Mouse (Mus musculus): ENCODE measurements around the gene Shld2. TPM values are rescaled to one million over a fixed set of nuclear protein-coding genes. Genes with fewer than 3 reads are reported as not detected.

Gene Shld2
- polyA plus RNA-seq, 1 experiment from 2014 or later = 4.8 TPM

DNA sequence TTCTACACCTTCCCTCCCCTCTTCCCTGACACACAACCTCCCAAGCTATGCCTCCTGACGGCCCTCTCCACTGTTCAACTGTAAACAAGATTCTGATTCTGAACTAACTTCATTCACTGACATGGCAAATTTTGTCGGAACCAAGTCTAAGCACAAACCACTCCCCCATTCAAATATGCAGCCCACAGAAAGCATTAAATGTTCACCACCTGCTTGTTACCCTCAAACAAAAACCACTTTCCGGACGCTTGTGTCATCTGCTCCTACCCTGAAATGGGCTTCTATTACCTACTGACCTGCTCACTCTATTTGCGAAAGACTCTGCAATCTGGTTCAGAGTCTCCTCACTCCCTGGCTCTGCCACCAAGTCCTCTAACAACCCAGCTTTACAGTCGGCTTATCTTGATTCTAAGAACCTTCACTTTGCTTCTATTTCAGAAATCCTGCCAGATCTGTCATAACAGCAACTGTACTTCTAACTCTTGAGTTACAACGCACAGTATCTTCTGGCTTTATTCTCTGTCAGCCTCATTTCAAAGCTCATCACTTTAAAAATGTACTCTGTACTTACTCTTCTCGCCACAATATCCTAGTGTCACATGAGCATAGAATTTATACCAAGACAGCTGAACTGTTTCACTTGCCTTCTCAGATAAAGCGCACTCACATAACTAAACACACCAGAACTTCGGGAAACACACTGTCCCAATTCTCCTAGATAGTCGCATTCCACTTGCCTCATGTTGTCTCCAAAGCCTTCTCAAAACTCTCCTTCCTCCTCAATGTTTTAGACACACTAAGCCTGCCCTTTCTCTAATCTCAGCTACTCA lies 11.2 kb downstream of the Shld2 start:
- no peak overlapping the region for H3K4me3 ChIP-seq (ENCODE audit: low read depth, low read length)
- ATAC-seq = no peak
- H3K36me3 ChIP-seq (ENCODE audit: control insufficient read depth, insufficient read depth, low read length) = no peaks in the 10 kb centered on the region
- 88% methylated on average over 11 of the region's 11 CpGs for WGBS
- H3K9ac ChIP-seq (ENCODE audit: low read depth, low read length) = no peak overlapping the region
- no peaks in the 10 kb centered on the region for H3K4me1 ChIP-seq (ENCODE audit: control insufficient read depth, insufficient read depth, low read length)
- no peak overlapping the region for H3K27ac ChIP-seq (ENCODE audit: low read length)
- no peak overlapping the region for H3K4me2 ChIP-seq (ENCODE audit: low read length)
- no peaks in the 10 kb centered on the region for H3K27me3 ChIP-seq (ENCODE audit: control insufficient read depth, insufficient read depth, low read depth, low read length)
- H3K9me3 ChIP-seq (replicated peaks; ENCODE audit: control insufficient read depth, low read length, poor library complexity, severe bottlenecking) = no peaks in the 10 kb centered on the region

DNA sequence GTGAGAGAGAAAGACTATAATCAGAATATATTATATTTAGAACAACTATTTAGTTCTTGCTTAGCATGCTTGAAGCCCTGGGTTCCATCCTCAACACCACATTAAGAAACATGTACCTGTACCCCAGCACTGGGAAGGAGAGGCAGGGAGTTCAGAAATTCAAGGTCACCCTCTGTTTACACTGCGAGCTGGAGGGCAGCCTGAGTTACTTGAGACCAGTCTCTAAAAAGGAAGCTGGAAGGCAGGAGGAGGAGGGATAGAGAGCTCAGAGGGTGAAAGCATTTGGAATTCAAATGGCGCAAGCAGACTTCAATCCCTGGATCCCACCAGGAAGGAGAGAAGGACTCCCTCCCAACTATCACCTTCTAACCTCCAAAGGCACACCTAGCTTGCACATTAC lies 12.7 kb downstream of the Shld2 start:
- Histone ChIP-seq H3K27ac (ENCODE audit: low read length) (no peak overlapping the region), H3K27me3 (ENCODE audit: control insufficient read depth, insufficient read depth, low read depth, low read length) (no peaks in the 10 kb centered on the region), H3K9me3 (replicated peaks; ENCODE audit: control insufficient read depth, low read length, poor library complexity, severe bottlenecking) (no peaks in the 10 kb centered on the region), H3K36me3 (ENCODE audit: control insufficient read depth, insufficient read depth, low read length) (no peaks in the 10 kb centered on the region), H3K4me1 (ENCODE audit: control insufficient read depth, insufficient read depth, low read length) (no peaks in the 10 kb centered on the region), H3K4me2 (ENCODE audit: low read length) (no peak overlapping the region), H3K9ac (ENCODE audit: low read depth, low read length) (no peak overlapping the region), H3K4me3 (ENCODE audit: low read depth, low read length) (no peak overlapping the region)
- ATAC-seq = no peak
- 54% methylated on average over 2 of the region's 2 CpGs for WGBS

DNA sequence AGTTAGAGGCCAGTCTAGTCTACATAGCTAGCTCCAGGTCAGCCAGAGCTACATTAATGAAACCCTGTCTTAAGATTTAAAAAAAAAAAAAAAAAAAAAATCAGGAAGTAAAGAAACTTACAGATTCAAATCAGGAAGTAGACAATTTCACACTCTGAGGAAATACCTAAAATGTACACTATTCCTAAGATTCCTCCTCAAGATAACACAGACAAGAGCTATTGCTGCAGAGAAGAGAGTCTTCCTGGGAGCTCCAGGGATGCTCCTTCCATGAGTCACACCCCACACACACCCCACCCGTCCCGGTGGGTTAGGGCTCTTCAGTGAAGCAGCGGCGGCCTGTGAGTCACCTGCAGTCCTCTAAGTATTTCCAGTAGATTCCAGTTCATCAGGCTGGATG lies 13.3 kb downstream of the Shld2 start:
- ATAC-seq = no peak
- no peak overlapping the region for H3K4me3 ChIP-seq (ENCODE audit: low read depth, low read length)
- H3K9me3 ChIP-seq (replicated peaks; ENCODE audit: control insufficient read depth, low read length, poor library complexity, severe bottlenecking) = no peaks in the 10 kb centered on the region
- no peaks in the 10 kb centered on the region for H3K27me3 ChIP-seq (ENCODE audit: control insufficient read depth, insufficient read depth, low read depth, low read length)
- no peaks in the 10 kb centered on the region for H3K4me1 ChIP-seq (ENCODE audit: control insufficient read depth, insufficient read depth, low read length)
- no peaks in the 10 kb centered on the region for H3K36me3 ChIP-seq (ENCODE audit: control insufficient read depth, insufficient read depth, low read length)
- WGBS = 59% methylated on average over 4 of the region's 4 CpGs
- no peak overlapping the region for H3K9ac ChIP-seq (ENCODE audit: low read depth, low read length)
- no peak overlapping the region for H3K4me2 ChIP-seq (ENCODE audit: low read length)
- H3K27ac ChIP-seq (ENCODE audit: low read length) = no peak overlapping the region

DNA sequence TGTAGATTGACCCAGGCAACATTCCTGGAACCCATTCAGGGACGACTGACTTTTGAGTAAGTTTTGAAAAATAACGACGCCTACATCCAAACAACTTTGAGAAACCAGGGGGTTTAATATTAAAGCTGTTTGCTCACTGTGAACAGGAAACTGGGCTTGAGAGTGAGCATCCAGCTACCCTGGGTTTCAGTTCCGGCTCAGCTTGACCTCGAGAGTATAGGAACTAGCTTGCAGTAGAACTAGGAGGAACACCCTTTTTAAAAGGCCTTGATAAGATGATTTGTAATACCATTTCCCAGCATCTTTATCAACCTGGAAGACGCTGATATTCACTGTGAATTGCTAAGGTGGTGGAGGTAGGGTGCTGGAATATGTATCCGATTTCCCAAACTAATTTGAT lies 13.9 kb downstream of the Shld2 start:
- H3K27ac ChIP-seq (ENCODE audit: low read length) = no peak overlapping the region
- no peak overlapping the region for H3K9ac ChIP-seq (ENCODE audit: low read depth, low read length)
- H3K36me3 ChIP-seq (ENCODE audit: control insufficient read depth, insufficient read depth, low read length) = no peaks in the 10 kb centered on the region
- no peak overlapping the region for H3K4me3 ChIP-seq (ENCODE audit: low read depth, low read length)
- H3K4me1 ChIP-seq (ENCODE audit: control insufficient read depth, insufficient read depth, low read length) = no peaks in the 10 kb centered on the region
- no peaks in the 10 kb centered on the region for H3K27me3 ChIP-seq (ENCODE audit: control insufficient read depth, insufficient read depth, low read depth, low read length)
- no peaks in the 10 kb centered on the region for H3K9me3 ChIP-seq (replicated peaks; ENCODE audit: control insufficient read depth, low read length, poor library complexity, severe bottlenecking)
- no peak for ATAC-seq
- no peak overlapping the region for H3K4me2 ChIP-seq (ENCODE audit: low read length)
- WGBS = 87% methylated on average over 7 of the region's 7 CpGs

DNA sequence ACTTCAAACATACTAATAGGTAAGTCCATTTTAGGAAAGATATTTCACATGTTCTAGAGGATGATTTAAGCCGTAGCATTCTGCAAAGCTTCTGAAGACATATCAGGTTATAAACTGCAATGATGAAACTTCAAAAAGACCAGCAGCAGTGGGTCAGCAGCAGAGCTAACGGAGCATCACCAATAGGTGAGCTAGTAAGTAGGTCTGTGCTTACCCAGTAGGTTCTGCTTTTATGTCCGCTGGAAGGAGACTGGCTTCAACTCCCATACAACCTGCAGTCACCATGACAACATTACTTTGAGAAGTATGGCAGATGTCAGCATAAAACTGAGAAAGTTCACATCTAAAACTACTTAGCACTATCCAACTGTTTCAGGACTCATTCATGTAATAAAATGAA lies 16.7 kb downstream of the Shld2 start:
- Histone ChIP-seq H3K27me3 (ENCODE audit: control insufficient read depth, insufficient read depth, low read depth, low read length) (no peaks in the 10 kb centered on the region), H3K4me2 (ENCODE audit: low read length) (no peak overlapping the region), H3K36me3 (ENCODE audit: control insufficient read depth, insufficient read depth, low read length) (no peaks in the 10 kb centered on the region), H3K4me3 (ENCODE audit: low read depth, low read length) (no peak overlapping the region), H3K4me1 (ENCODE audit: control insufficient read depth, insufficient read depth, low read length) (no peaks in the 10 kb centered on the region), H3K9ac (ENCODE audit: low read depth, low read length) (no peak overlapping the region), H3K9me3 (replicated peaks; ENCODE audit: control insufficient read depth, low read length, poor library complexity, severe bottlenecking) (no peaks in the 10 kb centered on the region), H3K27ac (ENCODE audit: low read length) (no peak overlapping the region)
- 79% methylated on average over 3 of the region's 3 CpGs for WGBS
- no peak for ATAC-seq

DNA sequence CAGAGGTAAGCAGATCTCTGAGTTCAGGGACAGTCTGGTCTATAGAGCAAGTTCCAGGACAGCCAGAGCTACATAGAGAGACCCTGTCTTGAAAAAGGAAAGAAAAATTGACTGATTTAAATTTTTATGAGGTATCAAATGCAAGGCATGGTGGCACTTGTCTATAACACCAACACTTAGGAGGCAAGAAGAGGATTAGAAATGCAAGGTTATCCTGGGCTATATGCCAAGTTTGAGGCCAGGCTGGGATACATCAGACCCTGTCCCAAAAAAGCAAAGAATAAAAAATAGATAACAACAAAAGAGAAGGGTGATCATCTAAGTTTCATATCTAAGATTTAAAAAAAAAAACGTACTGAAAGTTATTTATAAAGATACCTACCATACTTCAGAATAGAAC lies 20.1 kb downstream of the Shld2 start:
- H3K27me3 ChIP-seq (ENCODE audit: control insufficient read depth, insufficient read depth, low read depth, low read length) = no peaks in the 10 kb centered on the region
- no peak overlapping the region for H3K4me3 ChIP-seq (ENCODE audit: low read depth, low read length)
- no peaks in the 10 kb centered on the region for H3K36me3 ChIP-seq (ENCODE audit: control insufficient read depth, insufficient read depth, low read length)
- 44% methylated on average over 1 of the region's 1 CpGs for WGBS
- ATAC-seq = no peak
- H3K4me1 ChIP-seq (ENCODE audit: control insufficient read depth, insufficient read depth, low read length) = no peaks in the 10 kb centered on the region
- no peak overlapping the region for H3K27ac ChIP-seq (ENCODE audit: low read length)
- no peak overlapping the region for H3K9ac ChIP-seq (ENCODE audit: low read depth, low read length)
- no peaks in the 10 kb centered on the region for H3K9me3 ChIP-seq (replicated peaks; ENCODE audit: control insufficient read depth, low read length, poor library complexity, severe bottlenecking)
- H3K4me2 ChIP-seq (ENCODE audit: low read length) = no peak overlapping the region

DNA sequence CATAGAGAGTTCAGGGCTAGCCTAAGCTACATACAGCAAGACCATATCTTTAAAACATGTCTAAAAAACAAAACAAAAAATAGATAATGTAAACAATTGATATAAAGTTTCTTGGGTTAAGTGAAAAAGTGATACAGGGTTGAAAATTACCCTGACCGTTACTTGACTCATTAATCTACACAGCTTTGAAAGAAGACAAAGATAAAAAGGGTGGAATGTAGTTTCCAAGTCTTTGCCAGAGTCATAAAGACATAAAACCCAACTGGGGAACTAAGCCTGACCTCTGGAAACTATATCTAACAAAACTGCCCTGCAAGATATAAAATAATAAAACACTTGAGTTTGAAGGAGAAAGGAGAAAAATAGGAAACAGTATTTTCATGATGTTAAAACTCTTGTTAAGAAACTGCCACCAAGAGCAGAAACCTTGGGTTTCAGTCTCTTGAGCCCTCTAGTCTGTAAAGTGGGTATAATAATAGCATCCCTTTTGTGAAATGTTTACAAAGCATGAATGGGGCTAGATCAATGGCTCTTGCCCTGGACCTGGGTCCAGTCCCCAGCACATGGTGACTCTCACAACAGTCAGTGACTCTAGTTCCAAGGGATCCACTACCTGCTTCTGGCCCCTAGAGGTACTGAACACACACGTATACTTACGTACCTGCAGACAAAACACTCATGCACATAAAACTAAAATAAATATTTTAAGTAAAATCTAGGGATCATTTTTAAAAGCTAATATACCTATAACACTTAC lies 20.9 kb downstream of the Shld2 start:
- H3K9ac ChIP-seq (ENCODE audit: low read depth, low read length) = no peak overlapping the region
- no peaks in the 10 kb centered on the region for H3K36me3 ChIP-seq (ENCODE audit: control insufficient read depth, insufficient read depth, low read length)
- no peak for ATAC-seq
- no peaks in the 10 kb centered on the region for H3K9me3 ChIP-seq (replicated peaks; ENCODE audit: control insufficient read depth, low read length, poor library complexity, severe bottlenecking)
- no peak overlapping the region for H3K4me3 ChIP-seq (ENCODE audit: low read depth, low read length)
- H3K4me1 ChIP-seq (ENCODE audit: control insufficient read depth, insufficient read depth, low read length) = no peaks in the 10 kb centered on the region
- no peak overlapping the region for H3K4me2 ChIP-seq (ENCODE audit: low read length)
- H3K27me3 ChIP-seq (ENCODE audit: control insufficient read depth, insufficient read depth, low read depth, low read length) = no peaks in the 10 kb centered on the region
- WGBS = 98% methylated on average over 3 of the region's 3 CpGs
- no peak overlapping the region for H3K27ac ChIP-seq (ENCODE audit: low read length)

DNA sequence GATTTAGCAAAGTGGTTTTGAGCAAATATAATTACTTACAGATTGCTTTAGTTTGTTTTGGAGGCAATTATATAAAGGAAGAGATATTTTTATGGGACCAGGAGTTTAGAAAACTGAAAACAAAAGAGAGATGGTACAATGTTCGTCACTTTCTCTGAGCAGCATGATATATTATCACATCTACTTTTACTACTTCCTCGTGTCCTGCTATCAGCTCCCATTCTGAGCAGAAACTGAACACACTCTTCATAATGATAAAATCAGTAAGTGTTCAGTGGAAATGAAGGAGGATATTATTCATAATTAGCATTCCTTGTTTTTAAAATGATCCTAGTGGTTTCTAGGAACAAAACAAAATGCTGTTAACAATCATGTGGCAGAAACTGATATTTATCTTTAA lies 21.9 kb downstream of the Shld2 start:
- no peak overlapping the region for H3K27ac ChIP-seq (ENCODE audit: low read length)
- H3K36me3 ChIP-seq (ENCODE audit: control insufficient read depth, insufficient read depth, low read length) = no peaks in the 10 kb centered on the region
- H3K4me1 ChIP-seq (ENCODE audit: control insufficient read depth, insufficient read depth, low read length) = no peaks in the 10 kb centered on the region
- H3K4me3 ChIP-seq (ENCODE audit: low read depth, low read length) = no peak overlapping the region
- H3K9ac ChIP-seq (ENCODE audit: low read depth, low read length) = no peak overlapping the region
- H3K4me2 ChIP-seq (ENCODE audit: low read length) = no peak overlapping the region
- ATAC-seq = no peak
- no peaks in the 10 kb centered on the region for H3K27me3 ChIP-seq (ENCODE audit: control insufficient read depth, insufficient read depth, low read depth, low read length)
- WGBS = 89% methylated on average over 2 of the region's 2 CpGs
- no peaks in the 10 kb centered on the region for H3K9me3 ChIP-seq (replicated peaks; ENCODE audit: control insufficient read depth, low read length, poor library complexity, severe bottlenecking)

DNA sequence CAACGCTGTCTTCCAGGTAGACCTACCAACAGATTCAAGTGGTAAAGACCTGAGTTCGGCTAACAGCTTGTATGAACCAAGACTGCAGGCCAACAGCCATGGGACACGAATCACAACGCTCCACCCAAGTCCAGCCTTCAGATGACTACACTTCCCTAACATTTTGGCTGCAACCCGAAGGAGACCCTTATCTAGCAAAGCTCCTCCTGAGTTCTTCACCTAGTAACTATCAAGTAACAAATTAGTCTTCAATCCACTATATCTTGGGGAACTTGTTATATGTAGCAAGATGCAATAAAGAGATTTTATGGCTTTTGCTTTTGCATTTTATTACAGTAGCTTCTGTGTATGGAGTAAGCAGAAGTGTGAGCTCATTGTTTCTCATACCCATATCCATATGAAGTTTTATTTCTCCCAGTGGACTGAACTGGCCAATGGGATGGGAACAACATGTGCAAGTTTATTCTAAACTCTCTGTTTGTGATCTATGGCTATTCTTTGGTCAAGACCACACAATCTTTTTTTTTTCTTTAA lies 28.5 kb downstream of the Shld2 start:
- H3K9ac ChIP-seq (ENCODE audit: low read depth, low read length) = no peak overlapping the region
- WGBS = 95% methylated on average over 5 of the region's 5 CpGs

More for the DNA sequence above, 28.5 kb downstream of the Shld2 start:
- no peaks in the 10 kb centered on the region for H3K4me1 ChIP-seq (ENCODE audit: control insufficient read depth, insufficient read depth, low read length)
- no peaks in the 10 kb centered on the region for H3K36me3 ChIP-seq (ENCODE audit: control insufficient read depth, insufficient read depth, low read length)
- no peaks in the 10 kb centered on the region for H3K27me3 ChIP-seq (ENCODE audit: control insufficient read depth, insufficient read depth, low read depth, low read length)
- ATAC-seq = no peak
- no peak overlapping the region for H3K4me2 ChIP-seq (ENCODE audit: low read length)
- H3K4me3 ChIP-seq (ENCODE audit: low read depth, low read length) = no peak overlapping the region
- H3K27ac ChIP-seq (ENCODE audit: low read length) = no peak overlapping the region
- no peaks in the 10 kb centered on the region for H3K9me3 ChIP-seq (replicated peaks; ENCODE audit: control insufficient read depth, low read length, poor library complexity, severe bottlenecking)

Data from midbrain, embryonic 16.5 days (tissue).